Mouse (Mus musculus) intestine, postnatal 0 days (tissue): ENCODE measurements around the gene B3gnt7. TPM values are rescaled to one million over a fixed set of nuclear protein-coding genes. Genes with fewer than 3 reads are reported as not detected.

Experiments
- ATAC-seq: fragments of 200-750 bp; cut with Nextera tagmentation; 2 replicates; pipeline ENCODE4 v1.8.0; 2017; ENCODE audit warnings: mild to moderate bottlenecking, moderate TSS enrichment, moderate library complexity
- H3K27ac ChIP-seq: fragments of 300-500 bp; sonication (generic); 2 replicates; pipeline ENCODE4 v1.5.1; 2014; ENCODE audit warnings: mild to moderate bottlenecking, low read depth, low read length, moderate library complexity
- H3K27me3 ChIP-seq: fragments of 300-500 bp; sonication (generic); replicated peaks from 2 replicates; pipeline ENCODE4 v1.6.1; 2014; ENCODE audit warnings: low read length, mixed read lengths; ENCODE audit not compliant: control insufficient read depth, insufficient read depth
- H3K36me3 ChIP-seq: fragments of 300-500 bp; sonication (generic); 2 replicates; pipeline ENCODE4 v1.6.1; 2014; ENCODE audit warnings: mild to moderate bottlenecking, moderate library complexity; ENCODE audit not compliant: control insufficient read depth, insufficient read depth
- H3K4me1 ChIP-seq: fragments of 300-500 bp; sonication (generic); replicated peaks from 2 replicates; pipeline ENCODE4 v1.6.1; 2014; ENCODE audit warnings: antibody characterized with exemption, low read length, mixed read lengths; ENCODE audit not compliant: control insufficient read depth, insufficient read depth
- H3K4me2 ChIP-seq: fragments of 300-500 bp; sonication (generic); replicated peaks from 2 replicates; pipeline ENCODE4 v1.6.1; 2014; ENCODE audit warnings: low read depth, mild to moderate bottlenecking, moderate library complexity
- H3K4me3 ChIP-seq: fragments of 300-500 bp; sonication (generic); 2 replicates; pipeline ENCODE4 v1.5.1; 2014; ENCODE audit warnings: low read depth, low read length
- H3K9ac ChIP-seq: fragments of 300-500 bp; sonication (generic); 2 replicates; pipeline ENCODE4 v1.6.1; 2014; ENCODE audit warnings: mild to moderate bottlenecking, low read depth, low read length
- H3K9me3 ChIP-seq: fragments of 300-500 bp; sonication (generic); 2 replicates; pipeline ENCODE4 v1.6.1; 2016; ENCODE audit warnings: mixed run types; ENCODE audit not compliant: control insufficient read depth
- CTCF ChIP-seq: sonication (generic); IDR thresholded peaks from 2 replicates; pipeline ENCODE4 v1.5.1; 2016; ENCODE audit warnings: low read depth, mild to moderate bottlenecking, control low read depth, antibody characterized with exemption, moderate library complexity
- WGBS: fragments of 180-500 bp; shearing (Covaris S2); extraction: QIAGEN DNeasy Blood & Tissue Kit; methylation state at CpG from one replicate; pipeline ENCODE4 v1.1.7; 2014; 5-methylcytosine and 5-hydroxymethylcytosine counted together
- polyA plus RNA-seq: library from polyadenylated mRNA; unstranded; fragments of >200 nt; fragmentation: Nextera tagmentation; extraction: Ambion mirVana; gene quantifications from 2 replicates; pipeline ENCODE4 v1.2.1, GENCODE M21; 2015

B3gnt7 gene
- polyA plus RNA-seq, 1 experiment from 2014 or later: 3.2 TPM

- Histone ChIP-seq H3K4me1 (peaks cover 5% of the 10 kb centered on the region), H3K36me3 (no peaks in the 10 kb centered on the region), H3K9ac (no peak overlapping the region), H3K4me3 (no peak overlapping the region), H3K27ac (no peak overlapping the region), H3K27me3 (no peaks in the 10 kb centered on the region), H3K9me3 (no peaks in the 10 kb centered on the region), H3K4me2 (no peak overlapping the region)
- 84% methylated on average over 5 of the region's 5 CpGs for WGBS
- ATAC-seq: no peak
- no peak for TF ChIP-seq CTCF
Observed at GRCm38 (mm10) chr1:86284101-86284500, 18.5 kb upstream of the B3gnt7 start.

GRCm38 (mm10) chr1:86285295-86285694 is 17.3 kb upstream of the B3gnt7 start:
- H3K4me2 ChIP-seq: no peak overlapping the region
- ATAC-seq: no peak
- H3K4me3 ChIP-seq: no peak overlapping the region
- TF ChIP-seq CTCF: no peak
- H3K27me3 ChIP-seq: no peaks in the 10 kb centered on the region
- H3K9ac ChIP-seq: no peak overlapping the region
- H3K27ac ChIP-seq: no peak overlapping the region
- no peaks in the 10 kb centered on the region for H3K36me3 ChIP-seq
- H3K9me3 ChIP-seq: no peaks in the 10 kb centered on the region
- WGBS: 82% methylated on average over 6 of the region's 6 CpGs
- peaks cover 5% of the 10 kb centered on the region for H3K4me1 ChIP-seq

DNA sequence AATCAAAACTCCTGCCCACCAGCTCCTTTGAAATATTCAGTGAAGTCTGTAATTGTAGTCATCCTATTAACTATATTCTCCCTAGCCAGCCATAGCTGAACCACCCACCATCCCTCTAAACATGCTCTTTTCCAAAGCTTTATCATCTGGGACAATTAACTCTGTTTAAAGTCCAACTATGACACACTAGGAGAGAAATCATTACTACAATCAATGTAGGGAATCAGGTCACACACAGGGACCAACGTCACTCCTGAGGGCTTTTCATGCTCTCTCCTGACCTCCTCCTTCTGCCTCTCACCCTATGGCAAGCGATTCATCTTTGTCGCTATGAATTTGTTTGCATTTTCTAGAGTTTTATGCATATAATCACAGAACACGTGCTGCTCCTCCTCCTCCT is 15.2 kb upstream of the B3gnt7 start:
- Histone ChIP-seq H3K27me3 (no peaks in the 10 kb centered on the region), H3K9me3 (no peaks in the 10 kb centered on the region), H3K4me3 (no peak overlapping the region), H3K27ac (no peak overlapping the region), H3K4me1 (peaks cover 5% of the 10 kb centered on the region), H3K9ac (no peak overlapping the region), H3K4me2 (no peak overlapping the region), H3K36me3 (no peaks in the 10 kb centered on the region)
- no peak for TF ChIP-seq CTCF
- ATAC-seq: peak; percentile 83
- WGBS: 45% methylated on average over 4 of the region's 4 CpGs

- Histone ChIP-seq H3K4me3 (no peak overlapping the region), H3K9me3 (no peaks in the 10 kb centered on the region), H3K27me3 (no peaks in the 10 kb centered on the region), H3K36me3 (no peaks in the 10 kb centered on the region), H3K4me2 (no peak overlapping the region), H3K4me1 (peaks cover 5% of the 10 kb centered on the region), H3K27ac (no peak overlapping the region), H3K9ac (no peak overlapping the region)
- TF ChIP-seq CTCF: no peak
- WGBS: 77% methylated on average over 3 of the region's 3 CpGs
- ATAC-seq: no peak
Observed at GRCm38 (mm10) chr1:86290452-86290851, 12.2 kb upstream of the B3gnt7 start.

- Histone ChIP-seq H3K36me3 (no peaks in the 10 kb centered on the region), H3K27me3 (no peaks in the 10 kb centered on the region), H3K9ac (no peak overlapping the region), H3K4me3 (no peak overlapping the region), H3K27ac (no peak overlapping the region), H3K9me3 (no peaks in the 10 kb centered on the region), H3K4me2 (no peak overlapping the region), H3K4me1 (no peaks in the 10 kb centered on the region)
- WGBS: 76% methylated on average over 3 of the region's 3 CpGs
- TF ChIP-seq CTCF: no peak
- no peak for ATAC-seq
Observed at GRCm38 (mm10) chr1:86293091-86293490, 9.5 kb upstream of the B3gnt7 start.

DNA sequence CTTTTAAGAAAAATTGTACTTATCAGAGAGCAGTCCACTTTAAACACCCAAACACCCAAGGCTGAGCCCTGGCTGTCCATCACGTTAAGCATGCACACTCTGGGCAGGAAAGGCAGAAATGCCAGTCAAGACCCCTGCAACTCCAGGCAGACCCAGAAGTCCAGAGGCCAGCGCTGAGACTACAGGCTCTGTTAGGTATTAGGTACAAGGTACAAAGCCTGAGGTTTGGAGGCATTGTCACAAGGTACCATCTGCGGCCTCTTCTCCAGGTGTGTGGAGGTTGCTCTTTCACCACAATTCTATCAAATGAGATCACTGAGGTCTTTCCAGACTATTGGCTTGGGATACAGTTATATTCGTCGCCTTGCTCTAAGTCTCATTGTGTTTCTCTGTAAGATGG is 8.8 kb upstream of the B3gnt7 start:
- peak; percentile 62; the same call in 1 of the 2 replicates for ATAC-seq

GRCm38 (mm10) chr1:86294472-86294871 is 8.2 kb upstream of the B3gnt7 start:
- WGBS: 72% methylated on average over 4 of the region's 4 CpGs

More for the DNA sequence above, 8.8 kb upstream of the B3gnt7 start:
- H3K9ac ChIP-seq: no peak overlapping the region
- H3K4me2 ChIP-seq: no peak overlapping the region
- no peaks in the 10 kb centered on the region for H3K4me1 ChIP-seq
- no peaks in the 10 kb centered on the region for H3K27me3 ChIP-seq
- H3K9me3 ChIP-seq: no peaks in the 10 kb centered on the region
- TF ChIP-seq CTCF: no peak
- WGBS: 68% methylated on average over 5 of the region's 5 CpGs
- no peaks in the 10 kb centered on the region for H3K36me3 ChIP-seq
- no peak overlapping the region for H3K27ac ChIP-seq
- H3K4me3 ChIP-seq: no peak overlapping the region

More at GRCm38 (mm10) chr1:86294472-86294871, 8.2 kb upstream of the B3gnt7 start:
- H3K36me3 ChIP-seq: no peaks in the 10 kb centered on the region
- TF ChIP-seq CTCF: no peak
- no peaks in the 10 kb centered on the region for H3K27me3 ChIP-seq
- no peaks in the 10 kb centered on the region for H3K4me1 ChIP-seq
- H3K4me3 ChIP-seq: no peak overlapping the region
- H3K9ac ChIP-seq: no peak overlapping the region
- H3K4me2 ChIP-seq: no peak overlapping the region
- H3K27ac ChIP-seq: no peak overlapping the region
- H3K9me3 ChIP-seq: no peaks in the 10 kb centered on the region
- ATAC-seq: no peak
